In the genomic region with DNA sequence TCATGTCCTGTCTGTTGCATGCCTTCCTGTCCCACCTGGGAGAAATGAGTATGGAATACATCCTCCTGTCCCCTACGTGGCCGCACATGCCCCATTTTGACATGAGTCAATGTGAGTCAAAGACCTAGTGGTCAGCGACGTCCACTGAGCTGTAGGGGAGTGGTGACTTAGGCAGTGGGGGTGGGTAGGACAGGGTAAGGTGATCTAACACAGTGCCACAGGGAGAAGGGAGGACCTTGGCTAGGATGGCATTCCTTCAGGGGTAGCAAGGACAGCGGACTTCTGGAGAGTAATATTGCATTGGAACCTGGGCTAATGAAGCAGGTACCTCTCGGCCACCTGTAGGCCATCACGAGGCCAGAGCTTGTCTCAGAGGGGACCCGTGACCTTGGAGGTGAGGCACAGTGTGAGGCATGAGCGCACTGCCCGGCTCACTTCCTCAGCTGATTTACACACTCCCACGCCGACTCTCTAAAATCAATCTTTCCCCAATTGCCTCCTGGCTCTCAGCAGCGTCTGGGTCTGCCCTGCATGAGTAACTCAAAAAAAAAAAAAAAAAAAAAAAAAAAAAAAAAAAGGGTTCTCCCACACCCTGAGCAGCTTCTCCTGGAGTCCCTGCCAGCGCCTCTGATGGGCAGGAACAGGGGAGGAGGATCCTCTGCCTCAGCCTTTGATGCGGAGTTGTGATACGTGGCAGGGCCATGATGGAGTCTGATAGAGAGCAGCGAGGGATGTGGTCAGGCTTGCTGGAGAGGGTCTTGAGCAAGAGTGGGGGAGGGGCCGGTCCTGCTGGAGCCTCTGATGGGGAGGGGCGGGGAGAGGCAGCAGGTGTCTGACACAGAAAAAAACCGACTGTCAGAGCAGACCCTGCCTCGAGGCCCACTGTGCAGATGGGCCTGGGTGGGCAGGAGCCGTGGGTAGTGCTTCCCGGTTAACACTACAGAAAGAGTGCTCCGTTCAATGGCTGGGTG, we compare ENCODE assay signal across 7 mouse cellular contexts. TPM values are rescaled to one million over a fixed set of nuclear protein-coding genes. Genes with fewer than 3 reads are reported as not detected.
DNase-seq lines count a peak whose midpoint lies in the region; ATAC-seq lines count a peak whose summit lies in the region.

No protein-coding gene starts in this region.

- peaks cover 15% of the 10 kb centered on the region for H3K4me1 ChIP-seq in hindbrain, embryonic 14.5 days (replicated peaks; ENCODE audit: control insufficient read depth, insufficient read depth, low read length)

- peak; percentile 26; the same call in 1 of the 2 replicates for ATAC-seq in hindbrain, embryonic 14.5 days (ENCODE audit: low FRiP score)

- 30% methylated on average over 24 of the region's 24 CpGs for WGBS in hindbrain, embryonic 14.5 days

- no peaks in the 10 kb centered on the region for H3K36me3 ChIP-seq in hindbrain, embryonic 14.5 days (replicated peaks; ENCODE audit: control insufficient read depth, insufficient read depth)

- H3K27ac ChIP-seq in hindbrain, embryonic 14.5 days, result no peak overlapping the region

- no peak overlapping the region for H3K4me3 ChIP-seq in hindbrain, embryonic 14.5 days (replicated peaks; ENCODE audit: low read length)

- DNase-seq in right cerebral cortex, adult 2 months (ENCODE audit: low spot score in 2 of 2), result peak; percentile 33 to 39
- DNase-seq in right cerebral cortex, postnatal 25 days, result no peak
- DNase-seq in hindbrain, embryonic 14.5 days (ENCODE audit: low spot score), result no peak
- DNase-seq in mesoderm, embryonic 11.5 days (ENCODE audit: low read depth, low spot score), result peak; percentile 41
- peak; percentile 44 for DNase-seq in thymus, postnatal 25 days
- no peak for DNase-seq in cerebellum, postnatal 36 days
- no peak for DNase-seq in urinary bladder, postnatal 36 days (ENCODE audit: low spot score in 2 of 2)

- H3K9ac ChIP-seq in hindbrain, embryonic 14.5 days, result no peak overlapping the region

- H3K27me3 ChIP-seq in hindbrain, embryonic 14.5 days (ENCODE audit: control insufficient read depth, insufficient read depth, low read length), result no peaks in the 10 kb centered on the region

- no peak overlapping the region for H3K4me2 ChIP-seq in hindbrain, embryonic 14.5 days (replicated peaks)

- H3K9me3 ChIP-seq in hindbrain, embryonic 14.5 days (ENCODE audit: control insufficient read depth, low read length), result no peaks in the 10 kb centered on the region

RNA-seq across cellular contexts. Expression of gene Pepd, which starts 1.8 kb away (rescaled TPM):
- 63.8 and 68.2 TPM in 2 replicates for polyA plus RNA-seq in hindbrain, embryonic 14.5 days (2014; fragmentation: Nextera tagmentation; extraction: Ambion mirVana)

Comparison
In these comparisons a context has a peak if more than half of its experiments do, and no peak if none do; other contexts are left out.
1. DNase-seq: peak in right cerebral cortex, adult 2 months (2 of 2), mesoderm, embryonic 11.5 days (single experiment) and thymus, postnatal 25 days (single experiment); none in right cerebral cortex, postnatal 25 days (single experiment), hindbrain, embryonic 14.5 days (single experiment), cerebellum, postnatal 36 days (0 of 2) and urinary bladder, postnatal 36 days (0 of 2).